Mouse (Mus musculus) thymus, postnatal 10 days (tissue): ENCODE results near the gene 4931429L15Rik.
A peak's percentile ranks its signal among the peaks of the same experiment; 100 is the strongest.
"Not testable (repeated sequence)": the region's sequence is repeated elsewhere in the genome, so short reads cannot be mapped to it uniquely, and the experiment has no call there.

ENCODE experiments used
- DNase-seq, 2 experiments: peaks; one replicate each; pipeline ENCODE4 v3.0.0; 2021; ENCODE audit warnings: low spot score in 2 of 2

4931429L15Rik gene

GRCm38 (mm10) chr9:46319886-46320285 is at the start of gene 4931429L15Rik:
TSS of gene 4931429L15Rik (minus strand) at chr9:46319986.
- not testable (repeated sequence) for DNase-seq

- no peak for DNase-seq
Measured at GRCm38 (mm10) chr9:46362459-46362858, 42.7 kb upstream of the 4931429L15Rik start.

GRCm38 (mm10) chr9:46361461-46362111 is 41.8 kb upstream of the 4931429L15Rik start:
- DNase-seq = no peak

- peak in 1 of 2 experiments; percentile 50 for DNase-seq
Measured at GRCm38 (mm10) chr9:46353992-46354391, 34.2 kb upstream of the 4931429L15Rik start.

GRCm38 (mm10) chr9:46353330-46353724 is 33.5 kb upstream of the 4931429L15Rik start:
- DNase-seq = no peak

- DNase-seq = no peak
Measured at GRCm38 (mm10) chr9:46352651-46353329, 33.0 kb upstream of the 4931429L15Rik start.

GRCm38 (mm10) chr9:46350451-46350981 is 30.7 kb upstream of the 4931429L15Rik start:
- DNase-seq = no peak

GRCm38 (mm10) chr9:46345887-46346665 is 26.3 kb upstream of the 4931429L15Rik start:
- DNase-seq = no peak

GRCm38 (mm10) chr9:46339051-46339652 is 19.4 kb upstream of the 4931429L15Rik start:
- DNase-seq = no peak

- no peak for DNase-seq
Measured at GRCm38 (mm10) chr9:46338384-46338783, 18.6 kb upstream of the 4931429L15Rik start.

GRCm38 (mm10) chr9:46337852-46338291 is 18.1 kb upstream of the 4931429L15Rik start:
- DNase-seq = no peak

GRCm38 (mm10) chr9:46337331-46337730 is 17.5 kb upstream of the 4931429L15Rik start:
- no peak for DNase-seq

GRCm38 (mm10) chr9:46336294-46336693 is 16.5 kb upstream of the 4931429L15Rik start:
- not testable (repeated sequence) for DNase-seq

- DNase-seq = no peak
Measured at GRCm38 (mm10) chr9:46335461-46335995, 15.7 kb upstream of the 4931429L15Rik start.

- DNase-seq = no peak
Measured at GRCm38 (mm10) chr9:46334471-46335025, 14.8 kb upstream of the 4931429L15Rik start.

- no peak for DNase-seq
Measured at GRCm38 (mm10) chr9:46331301-46331700, 11.5 kb upstream of the 4931429L15Rik start.

GRCm38 (mm10) chr9:46330586-46330895 is 10.8 kb upstream of the 4931429L15Rik start:
- DNase-seq = no peak

GRCm38 (mm10) chr9:46329801-46330585 is 10.2 kb upstream of the 4931429L15Rik start:
- no peak for DNase-seq

GRCm38 (mm10) chr9:46329250-46329648 is 9.5 kb upstream of the 4931429L15Rik start:
- no peak for DNase-seq

- DNase-seq = peak; percentile 5 to 16
Measured at GRCm38 (mm10) chr9:46328572-46329249, 8.9 kb upstream of the 4931429L15Rik start.
